Mouse (Mus musculus) urinary bladder, postnatal 14 days (tissue): ENCODE measurements around the gene Hdhd5.

Experiments
- DNase-seq: peaks from one replicate; pipeline ENCODE4 v3.0.0; 2021; ENCODE audit warnings: low spot score

Gene Hdhd5

GRCm38 (mm10) chr6:120532594-120532993 is 1.5 kb upstream of the Hdhd5 start:
- DNase-seq = no peak

GRCm38 (mm10) chr6:120529123-120529522 is 2.0 kb downstream of the Hdhd5 start:
- no peak for DNase-seq

- no peak for DNase-seq
Observed at GRCm38 (mm10) chr6:120524796-120525195, 6.3 kb downstream of the Hdhd5 start.

GRCm38 (mm10) chr6:120519647-120520046 is 11.5 kb downstream of the Hdhd5 start:
- DNase-seq = peak; percentile 53

- no peak for DNase-seq
Observed at GRCm38 (mm10) chr6:120517311-120517710, 13.8 kb downstream of the Hdhd5 start.

GRCm38 (mm10) chr6:120516879-120517278 is 14.2 kb downstream of the Hdhd5 start:
- DNase-seq = no peak

GRCm38 (mm10) chr6:120516422-120516821 is 14.7 kb downstream of the Hdhd5 start:
- DNase-seq = no peak

GRCm38 (mm10) chr6:120511212-120511611 is 19.9 kb downstream of the Hdhd5 start:
- no peak for DNase-seq

GRCm38 (mm10) chr6:120510425-120510824 is 20.7 kb downstream of the Hdhd5 start:
- DNase-seq = no peak

GRCm38 (mm10) chr6:120509975-120510374 is 21.1 kb downstream of the Hdhd5 start:
- DNase-seq = no peak

- no peak for DNase-seq
Observed at GRCm38 (mm10) chr6:120508645-120509044, 22.5 kb downstream of the Hdhd5 start.

GRCm38 (mm10) chr6:120505531-120505930 is 25.6 kb downstream of the Hdhd5 start:
- no peak for DNase-seq

GRCm38 (mm10) chr6:120504051-120504450 is 27.1 kb downstream of the Hdhd5 start:
- no peak for DNase-seq

GRCm38 (mm10) chr6:120496544-120496943 is 34.6 kb downstream of the Hdhd5 start:
- no peak for DNase-seq

GRCm38 (mm10) chr6:120493374-120494181 is 37.5 kb downstream of the Hdhd5 start, which contains the start of gene Tmem121b:
TSS of gene Tmem121b (minus strand) at chr6:120493807.
- no peak for DNase-seq

- DNase-seq = peak; percentile 45
Observed at GRCm38 (mm10) chr6:120492499-120493373, 38.4 kb downstream of the Hdhd5 start.

GRCm38 (mm10) chr6:120491862-120492498 is 39.1 kb downstream of the Hdhd5 start:
- no peak for DNase-seq

GRCm38 (mm10) chr6:120491064-120491463 is 40.1 kb downstream of the Hdhd5 start:
- no peak for DNase-seq

GRCm38 (mm10) chr6:120489461-120489860 is 41.7 kb downstream of the Hdhd5 start:
- no peak for DNase-seq

GRCm38 (mm10) chr6:120488647-120489046 is 42.5 kb downstream of the Hdhd5 start:
- DNase-seq = no peak

GRCm38 (mm10) chr6:120486051-120486510 is 45.0 kb downstream of the Hdhd5 start:
- DNase-seq = no peak

GRCm38 (mm10) chr6:120485038-120485437 is 46.1 kb downstream of the Hdhd5 start:
- no peak for DNase-seq
